Mouse (Mus musculus): ENCODE results near the gene Nlrp3. TPM values are rescaled to one million over a fixed set of nuclear protein-coding genes. Genes with fewer than 3 reads are reported as not detected.

Nlrp3 gene
- 0.04 TPM for polyA plus RNA-seq (2012; fragmentation: generic; extraction: Trizol)
- long read RNA-seq, experiment 1, result 0 reads
- long read RNA-seq, experiment 2, result 0 reads

DNA sequence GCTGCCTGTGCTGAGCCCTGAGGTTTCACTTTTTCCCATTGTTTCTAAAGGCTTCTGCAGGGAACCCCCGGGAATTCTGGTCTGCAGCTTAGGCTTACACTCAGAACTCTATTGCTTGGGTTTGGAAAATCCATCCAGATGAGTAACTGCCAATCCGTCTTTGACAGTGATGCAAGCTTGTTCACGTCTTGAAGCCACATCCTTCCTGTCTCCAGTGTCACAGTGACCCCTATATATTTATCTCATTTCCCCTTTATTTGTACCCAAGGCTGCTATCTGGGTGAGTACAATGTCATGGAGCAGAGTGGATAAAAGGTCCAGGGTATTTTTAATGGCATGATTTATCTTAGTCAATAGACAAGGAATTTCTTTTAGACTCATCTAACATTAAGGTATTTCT is at the start of gene Nlrp3:
Nlrp3 (plus strand) TSS at position 245 of the 400 bp plus-strand sequence.
- TF ChIP-seq FOSL1 (IDR thresholded peaks at IDR 0.05; ENCODE audit: insufficient read depth, low read length, poor library complexity, severe bottlenecking), result no peak
- TF ChIP-seq USF1 (IDR thresholded peaks at IDR 0.05; ENCODE audit: low read depth), result no peak
- no peak for TF ChIP-seq CEBPB (IDR thresholded peaks at IDR 0.05; ENCODE audit: low read depth)
- TF ChIP-seq MYOD1 (IDR thresholded peaks at IDR 0.05; ENCODE audit: control insufficient read depth, insufficient read length, low read depth), result no peak
- no peak for TF ChIP-seq CTCF (IDR thresholded peaks at IDR 0.05; ENCODE audit: control insufficient read depth, insufficient read depth, insufficient read length)
- TF ChIP-seq MAX (IDR thresholded peaks at IDR 0.05), result no peak
- no peak for TF ChIP-seq MYOG (IDR thresholded peaks at IDR 0.05; ENCODE audit: control insufficient read depth, extremely low read depth, insufficient read length)
- Histone ChIP-seq H3K4me3 (ENCODE audit: insufficient read depth, poor library complexity, severe bottlenecking) (no peak within 1 kb of the TSS), H3K79me3 (ENCODE audit: low read depth) (no peaks in the 10 kb centered on the region), H3K27me3 (ENCODE audit: control insufficient read depth, insufficient read depth, insufficient read length) (no peaks in the 10 kb centered on the region), H3K79me2 (ENCODE audit: control insufficient read depth, insufficient read depth) (no peaks in the 10 kb centered on the region), H3ac (ENCODE audit: control insufficient read depth, insufficient read length, low read depth) (no peak within 1 kb of the TSS), H3K36me3 (ENCODE audit: control insufficient read depth, insufficient read depth) (no peaks in the 10 kb centered on the region)

DNA sequence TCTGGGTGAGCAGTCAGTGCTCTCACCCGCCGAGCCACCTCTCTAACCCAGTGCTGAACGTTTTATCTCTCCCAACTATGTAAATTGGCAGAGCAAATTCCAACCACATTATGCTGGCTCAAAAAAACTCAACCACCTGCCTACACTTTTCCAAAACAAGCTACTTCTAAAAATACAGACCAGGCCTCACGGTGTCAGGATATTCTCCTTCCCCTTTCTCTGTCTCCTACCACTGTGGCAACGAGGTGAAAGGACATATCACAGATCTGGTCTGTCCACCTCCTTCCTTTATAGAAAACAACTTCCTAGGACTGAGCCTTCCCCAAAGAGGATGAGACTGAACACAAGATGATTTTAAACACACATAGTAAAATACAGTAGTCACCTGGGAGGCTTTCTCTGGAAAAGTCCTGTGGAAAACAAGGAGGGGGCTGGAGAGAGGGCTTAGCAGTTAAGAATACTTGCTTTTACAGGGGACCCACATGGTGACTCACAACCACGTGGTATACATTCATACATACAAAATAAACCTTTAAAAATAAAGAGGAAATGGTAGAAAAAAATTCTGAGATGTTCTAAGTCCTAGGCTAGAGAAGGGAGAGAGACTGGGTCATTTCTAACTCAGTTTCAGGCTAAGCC is 44.6 kb upstream of the Nlrp3 start:
- Histone ChIP-seq H3K4me3 (ENCODE audit: insufficient read depth, poor library complexity, severe bottlenecking) (no peak overlapping the region), H3K36me3 (ENCODE audit: control insufficient read depth, insufficient read depth) (peaks cover 98% of the 10 kb centered on the region), H3K27me3 (ENCODE audit: control insufficient read depth, insufficient read depth, insufficient read length) (no peaks in the 10 kb centered on the region), H3K79me2 (ENCODE audit: control insufficient read depth, insufficient read depth) (peaks cover 7% of the 10 kb centered on the region), H3K79me3 (ENCODE audit: low read depth) (peaks cover 3% of the 10 kb centered on the region), H3ac (ENCODE audit: control insufficient read depth, insufficient read length, low read depth) (no peak overlapping the region)
- TF ChIP-seq FOSL1 (IDR thresholded peaks at IDR 0.05; ENCODE audit: insufficient read depth, low read length, poor library complexity, severe bottlenecking), result no peak
- TF ChIP-seq MYOD1 (IDR thresholded peaks at IDR 0.05; ENCODE audit: control insufficient read depth, insufficient read length, low read depth), result no peak
- no peak for TF ChIP-seq USF1 (IDR thresholded peaks at IDR 0.05; ENCODE audit: low read depth)
- no peak for TF ChIP-seq MYOG (IDR thresholded peaks at IDR 0.05; ENCODE audit: control insufficient read depth, extremely low read depth, insufficient read length)
- TF ChIP-seq CTCF (IDR thresholded peaks at IDR 0.05; ENCODE audit: control insufficient read depth, insufficient read depth, insufficient read length), result no peak
- TF ChIP-seq MAX (IDR thresholded peaks at IDR 0.05), result no peak
- no peak for TF ChIP-seq CEBPB (IDR thresholded peaks at IDR 0.05; ENCODE audit: low read depth)

DNA sequence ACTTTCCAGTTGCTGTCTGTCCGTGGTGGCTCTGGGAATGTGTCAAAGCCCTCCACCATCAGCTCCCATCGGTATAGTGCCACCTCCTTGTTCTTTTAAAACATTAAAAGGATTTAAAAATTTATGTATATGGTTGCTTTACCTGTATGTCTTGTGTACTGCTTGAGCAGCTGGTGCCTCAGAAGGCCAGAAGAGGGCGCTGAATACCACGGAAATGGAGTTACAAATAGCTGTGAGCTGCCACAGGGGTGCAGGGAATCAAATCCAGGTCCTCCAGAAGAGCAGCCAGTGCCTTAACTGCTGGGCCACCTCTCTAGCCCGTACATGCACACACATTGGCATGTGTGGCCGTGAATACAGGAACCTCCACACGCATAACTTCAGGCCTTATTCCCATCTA is 43.6 kb upstream of the Nlrp3 start:
- peaks cover 98% of the 10 kb centered on the region for H3K36me3 ChIP-seq (ENCODE audit: control insufficient read depth, insufficient read depth)
- H3K79me3 ChIP-seq (ENCODE audit: low read depth), result peaks cover 5% of the 10 kb centered on the region
- H3K4me3 ChIP-seq (ENCODE audit: insufficient read depth, poor library complexity, severe bottlenecking), result no peak overlapping the region
- H3K79me2 ChIP-seq (ENCODE audit: control insufficient read depth, insufficient read depth), result peaks cover 17% of the 10 kb centered on the region
- no peaks in the 10 kb centered on the region for H3K27me3 ChIP-seq (ENCODE audit: control insufficient read depth, insufficient read depth, insufficient read length)
- TF ChIP-seq MYOD1 (IDR thresholded peaks at IDR 0.05; ENCODE audit: control insufficient read depth, insufficient read length, low read depth) (no peak), MAX (IDR thresholded peaks at IDR 0.05) (no peak), CEBPB (IDR thresholded peaks at IDR 0.05; ENCODE audit: low read depth) (no peak), MYOG (IDR thresholded peaks at IDR 0.05; ENCODE audit: control insufficient read depth, extremely low read depth, insufficient read length) (no peak), FOSL1 (IDR thresholded peaks at IDR 0.05; ENCODE audit: insufficient read depth, low read length, poor library complexity, severe bottlenecking) (no peak), USF1 (IDR thresholded peaks at IDR 0.05; ENCODE audit: low read depth) (no peak)
- H3ac ChIP-seq (ENCODE audit: control insufficient read depth, insufficient read length, low read depth), result no peak overlapping the region

DNA sequence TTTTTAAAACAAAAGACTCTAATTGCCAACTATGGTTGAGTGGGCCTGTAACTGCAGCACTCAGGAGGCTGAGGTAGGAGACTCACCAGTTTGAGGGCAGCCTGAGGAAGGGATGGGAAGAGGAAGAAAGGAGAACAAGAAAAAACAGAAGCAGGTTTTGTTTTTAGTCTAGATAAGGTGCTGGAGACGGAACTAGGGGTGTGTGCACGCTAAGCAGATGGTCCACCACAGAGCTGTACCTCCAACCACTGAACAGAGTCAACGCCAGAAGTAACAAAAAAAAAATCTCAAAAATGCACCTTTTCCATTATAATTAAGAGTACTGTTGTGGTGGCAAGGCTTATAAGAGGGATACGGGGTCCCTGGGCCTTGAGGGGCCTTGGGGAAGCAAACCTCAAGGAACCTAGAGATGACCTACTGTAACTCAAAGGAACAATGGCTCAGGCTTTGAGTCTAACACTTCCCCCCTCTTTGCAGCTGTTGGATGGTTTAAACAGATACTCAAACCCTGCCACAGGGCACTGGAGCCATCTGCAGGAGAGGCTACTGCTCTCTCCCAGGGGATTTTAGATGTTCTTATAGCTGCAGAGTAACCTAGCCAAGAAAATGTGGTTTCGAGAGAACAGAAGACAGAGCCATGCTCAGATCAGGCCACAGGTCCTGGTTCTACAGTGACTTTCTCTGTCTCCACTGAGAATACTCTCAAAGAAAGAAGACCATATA is 39.2 kb upstream of the Nlrp3 start:
- Histone ChIP-seq H3ac (ENCODE audit: control insufficient read depth, insufficient read length, low read depth) (no peak overlapping the region), H3K36me3 (ENCODE audit: control insufficient read depth, insufficient read depth) (peaks cover 77% of the 10 kb centered on the region), H3K79me2 (ENCODE audit: control insufficient read depth, insufficient read depth) (peaks cover 56% of the 10 kb centered on the region), H3K79me3 (ENCODE audit: low read depth) (peaks cover 28% of the 10 kb centered on the region), H3K27me3 (ENCODE audit: control insufficient read depth, insufficient read depth, insufficient read length) (no peaks in the 10 kb centered on the region), H3K4me3 (ENCODE audit: insufficient read depth, poor library complexity, severe bottlenecking) (no peak overlapping the region)
- no peak for TF ChIP-seq MYOD1 (IDR thresholded peaks at IDR 0.05; ENCODE audit: control insufficient read depth, insufficient read length, low read depth)
- no peak for TF ChIP-seq USF1 (IDR thresholded peaks at IDR 0.05; ENCODE audit: low read depth)

DNA sequence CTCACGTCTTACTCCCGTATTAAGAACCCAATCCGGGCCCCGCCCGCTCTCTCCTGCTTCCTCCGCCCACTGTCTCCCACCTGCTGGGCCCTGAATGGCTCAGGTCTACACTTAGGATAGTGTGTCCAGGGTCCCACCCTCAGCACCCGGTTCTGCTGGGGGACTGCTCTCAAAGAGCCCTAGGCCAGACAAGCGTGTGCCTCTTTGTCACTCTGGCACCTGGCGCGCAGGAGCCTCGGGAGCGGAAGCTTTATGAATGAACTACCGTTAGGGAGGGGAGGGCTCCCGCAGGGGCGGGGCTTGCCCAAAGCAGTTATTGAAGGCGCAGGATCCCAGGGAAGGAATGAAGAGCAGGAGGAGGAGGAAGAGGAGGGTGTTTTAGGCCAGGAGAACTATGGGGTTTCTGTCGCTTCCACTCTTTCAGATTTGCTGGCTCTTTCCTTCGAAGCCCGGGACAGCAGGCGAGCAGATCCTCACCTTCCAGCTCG is 36.0 kb upstream of the Nlrp3 start:
- Histone ChIP-seq H3K36me3 (ENCODE audit: control insufficient read depth, insufficient read depth) (peaks cover 45% of the 10 kb centered on the region), H3K79me2 (ENCODE audit: control insufficient read depth, insufficient read depth) (peaks cover 62% of the 10 kb centered on the region), H3K4me3 (ENCODE audit: insufficient read depth, poor library complexity, severe bottlenecking) (peak overlapping the region; percentile 99), H3K79me3 (ENCODE audit: low read depth) (peaks cover 25% of the 10 kb centered on the region), H3K27me3 (ENCODE audit: control insufficient read depth, insufficient read depth, insufficient read length) (no peaks in the 10 kb centered on the region), H3ac (ENCODE audit: control insufficient read depth, insufficient read length, low read depth) (peak overlapping the region; percentile 82)
- TF ChIP-seq USF1 (IDR thresholded peaks at IDR 0.05; ENCODE audit: low read depth) (no peak), FOSL1 (IDR thresholded peaks at IDR 0.05; ENCODE audit: insufficient read depth, low read length, poor library complexity, severe bottlenecking) (no peak), MAX (IDR thresholded peaks at IDR 0.05) (no peak), MYOG (IDR thresholded peaks at IDR 0.05; ENCODE audit: control insufficient read depth, extremely low read depth, insufficient read length) (no peak), CTCF (IDR thresholded peaks at IDR 0.05; ENCODE audit: control insufficient read depth, insufficient read depth, insufficient read length) (no peak), CEBPB (IDR thresholded peaks at IDR 0.05; ENCODE audit: low read depth) (no peak), MYOD1 (IDR thresholded peaks at IDR 0.05; ENCODE audit: control insufficient read depth, insufficient read length, low read depth) (no peak)

Measured in C2C12 (cell line).